Mouse (Mus musculus) stomach, embryonic 16.5 days (tissue): ENCODE measurements around the gene Col18a1. TPM values are rescaled to one million over a fixed set of nuclear protein-coding genes. Genes with fewer than 3 reads are reported as not detected.
"Not testable (repeated sequence)": the region's sequence is repeated elsewhere in the genome, so short reads cannot be mapped to it uniquely, and the experiment has no call there.

Experiments
- ATAC-seq: fragments of 200-750 bp; cut with Nextera tagmentation; 2 replicates; pipeline ENCODE4 v1.8.0; 2017; ENCODE audit warnings: moderate number of reproducible peaks, moderate TSS enrichment; ENCODE audit not compliant: insufficient read depth, low FRiP score
- H3K27ac ChIP-seq: fragments of 300-500 bp; sonication (generic); 2 replicates; pipeline ENCODE4 v1.5.1; 2014; ENCODE audit warnings: low read length
- H3K27me3 ChIP-seq: fragments of 300-500 bp; sonication (generic); 2 replicates; pipeline ENCODE4 v1.6.1; 2014; ENCODE audit warnings: low read length, control low read depth, mixed read lengths; ENCODE audit not compliant: control insufficient read depth, insufficient read depth
- H3K36me3 ChIP-seq: fragments of 300-500 bp; sonication (generic); 2 replicates; pipeline ENCODE4 v1.6.1; 2014; ENCODE audit warnings: low read length; ENCODE audit not compliant: control insufficient read depth, insufficient read depth
- H3K4me1 ChIP-seq: fragments of 300-500 bp; sonication (generic); 2 replicates; pipeline ENCODE4 v1.6.1; 2014; ENCODE audit warnings: low read length, control low read depth, mixed read lengths; ENCODE audit not compliant: control insufficient read depth, insufficient read depth
- H3K4me2 ChIP-seq: fragments of 300-500 bp; sonication (generic); 2 replicates; pipeline ENCODE4 v1.6.1; 2014; ENCODE audit warnings: low read depth, low read length, mixed read lengths
- H3K4me3 ChIP-seq: fragments of 300-500 bp; sonication (generic); replicated peaks from 2 replicates; pipeline ENCODE4 v1.5.1; 2014; ENCODE audit warnings: mild to moderate bottlenecking, low read length
- H3K9ac ChIP-seq: fragments of 300-500 bp; sonication (generic); 2 replicates; pipeline ENCODE4 v1.6.1; 2014; ENCODE audit warnings: low read length
- H3K9me3 ChIP-seq: fragments of 300-500 bp; sonication (generic); replicated peaks from 2 replicates; pipeline ENCODE4 v1.6.1; 2016; ENCODE audit warnings: low read length, control low read depth; ENCODE audit not compliant: control insufficient read depth
- WGBS: fragments of 180-500 bp; shearing (Covaris S2); extraction: QIAGEN DNeasy Blood & Tissue Kit; methylation state at CpG from one replicate; pipeline ENCODE4 v1.1.7; 2014; 5-methylcytosine and 5-hydroxymethylcytosine counted together
- polyA plus RNA-seq: library from polyadenylated mRNA; unstranded; fragments of >200 nt; fragmentation: Nextera tagmentation; extraction: Ambion mirVana; gene quantifications from 2 replicates; pipeline ENCODE4 v1.2.1, GENCODE M21; 2015

Gene Col18a1
- polyA plus RNA-seq, 1 experiment from 2014 or later: 82.2 TPM

- Histone ChIP-seq H3K4me2 (no peak overlapping the region), H3K36me3 (no peaks in the 10 kb centered on the region), H3K9ac (no peak overlapping the region), H3K27me3 (no peaks in the 10 kb centered on the region), H3K4me1 (peaks cover 33% of the 10 kb centered on the region), H3K4me3 (no peak overlapping the region), H3K9me3 (no peaks in the 10 kb centered on the region), H3K27ac (no peak overlapping the region)
- ATAC-seq: no peak
- 91% methylated on average over 5 of the region's 5 CpGs for WGBS
Measured at GRCm38 (mm10) chr10:77135274-77135829, 31.0 kb downstream of the Col18a1 start.

GRCm38 (mm10) chr10:77134807-77135152 lies 31.6 kb downstream of the Col18a1 start:
- H3K4me3 ChIP-seq, H3K36me3 ChIP-seq, H3K27ac ChIP-seq, ATAC-seq, H3K27me3 ChIP-seq, H3K9me3 ChIP-seq, H3K4me2 ChIP-seq: not testable (repeated sequence)
- peak overlapping the region; percentile 26; the same call in 1 of the 2 replicates for H3K9ac ChIP-seq
- H3K4me1 ChIP-seq: peaks cover 35% of the 10 kb centered on the region
- 48% methylated on average over 6 of the region's 6 CpGs for WGBS

GRCm38 (mm10) chr10:77133951-77134806 lies 32.2 kb downstream of the Col18a1 start:
- Histone ChIP-seq H3K4me2 (no peak overlapping the region), H3K36me3 (no peaks in the 10 kb centered on the region), H3K9ac (peak overlapping the region; percentile 26; the same call in 1 of the 2 replicates), H3K27ac (no peak overlapping the region), H3K27me3 (no peaks in the 10 kb centered on the region), H3K4me3 (no peak overlapping the region), H3K4me1 (peaks cover 35% of the 10 kb centered on the region), H3K9me3 (no peaks in the 10 kb centered on the region)
- ATAC-seq: no peak
- WGBS: 35% methylated on average over 13 of the region's 13 CpGs

GRCm38 (mm10) chr10:77132118-77132517 lies 34.2 kb downstream of the Col18a1 start:
- no peaks in the 10 kb centered on the region for H3K36me3 ChIP-seq
- H3K4me2 ChIP-seq: no peak overlapping the region
- no peak overlapping the region for H3K4me3 ChIP-seq
- ATAC-seq: no peak
- 55% methylated on average over 11 of the region's 11 CpGs for WGBS
- peak overlapping the region; percentile 50; the same call in 1 of the 2 replicates for H3K9ac ChIP-seq
- peaks cover 35% of the 10 kb centered on the region for H3K4me1 ChIP-seq
- no peaks in the 10 kb centered on the region for H3K9me3 ChIP-seq
- H3K27ac ChIP-seq: peak overlapping the region; percentile 52; the same call in 1 of the 2 replicates
- H3K27me3 ChIP-seq: no peaks in the 10 kb centered on the region

GRCm38 (mm10) chr10:77131536-77131935 lies 34.8 kb downstream of the Col18a1 start:
- Histone ChIP-seq H3K27me3 (no peaks in the 10 kb centered on the region), H3K36me3 (no peaks in the 10 kb centered on the region), H3K4me1 (peaks cover 35% of the 10 kb centered on the region), H3K27ac (peak overlapping the region; percentile 52), H3K4me2 (no peak overlapping the region), H3K9me3 (no peaks in the 10 kb centered on the region), H3K4me3 (no peak overlapping the region), H3K9ac (peak overlapping the region; percentile 50; the same call in 1 of the 2 replicates)
- ATAC-seq: no peak
- WGBS: 58% methylated on average over 6 of the region's 6 CpGs

GRCm38 (mm10) chr10:77130561-77131240 lies 35.6 kb downstream of the Col18a1 start:
- H3K27ac ChIP-seq: peak overlapping the region; percentile 56
- ATAC-seq: peak; percentile 65
- WGBS: 44% methylated on average over 13 of the region's 13 CpGs
- no peak overlapping the region for H3K4me3 ChIP-seq
- H3K27me3 ChIP-seq: no peaks in the 10 kb centered on the region
- H3K4me1 ChIP-seq: peaks cover 35% of the 10 kb centered on the region
- no peaks in the 10 kb centered on the region for H3K36me3 ChIP-seq
- H3K4me2 ChIP-seq: no peak overlapping the region
- H3K9ac ChIP-seq: peak overlapping the region; percentile 49
- no peaks in the 10 kb centered on the region for H3K9me3 ChIP-seq

- H3K4me1 ChIP-seq: peaks cover 38% of the 10 kb centered on the region
- H3K4me2 ChIP-seq: no peak overlapping the region
- no peaks in the 10 kb centered on the region for H3K9me3 ChIP-seq
- no peaks in the 10 kb centered on the region for H3K36me3 ChIP-seq
- H3K27me3 ChIP-seq: no peaks in the 10 kb centered on the region
- ATAC-seq: no peak
- no peak overlapping the region for H3K4me3 ChIP-seq
- H3K27ac ChIP-seq: no peak overlapping the region
- WGBS: 77% methylated on average over 6 of the region's 6 CpGs
- peak overlapping the region; percentile 43; the same call in 1 of the 2 replicates for H3K9ac ChIP-seq
Measured at GRCm38 (mm10) chr10:77129637-77130410, 36.5 kb downstream of the Col18a1 start.

GRCm38 (mm10) chr10:77127926-77128325 lies 38.4 kb downstream of the Col18a1 start:
- WGBS: 80% methylated on average over 2 of the region's 2 CpGs
- peaks cover 29% of the 10 kb centered on the region for H3K4me1 ChIP-seq

More at GRCm38 (mm10) chr10:77127926-77128325, 38.4 kb downstream of the Col18a1 start:
- no peak for ATAC-seq
- Histone ChIP-seq H3K36me3 (no peaks in the 10 kb centered on the region), H3K27ac (no peak overlapping the region), H3K27me3 (no peaks in the 10 kb centered on the region), H3K9ac (no peak overlapping the region), H3K4me2 (no peak overlapping the region), H3K9me3 (no peaks in the 10 kb centered on the region), H3K4me3 (no peak overlapping the region)
